Mouse (Mus musculus): ENCODE measurements around the gene Gatad2b. TPM values are rescaled to one million over a fixed set of nuclear protein-coding genes. Genes with fewer than 3 reads are reported as not detected.
"Not testable (repeated sequence)": the region's sequence is repeated elsewhere in the genome, so short reads cannot be mapped to it uniquely, and the experiment has no call there.

The Gatad2b gene
- polyA plus RNA-seq (2015; fragmentation: Nextera tagmentation; extraction: Ambion mirVana) = 3.2 and 3.9 TPM in 2 replicates

DNA sequence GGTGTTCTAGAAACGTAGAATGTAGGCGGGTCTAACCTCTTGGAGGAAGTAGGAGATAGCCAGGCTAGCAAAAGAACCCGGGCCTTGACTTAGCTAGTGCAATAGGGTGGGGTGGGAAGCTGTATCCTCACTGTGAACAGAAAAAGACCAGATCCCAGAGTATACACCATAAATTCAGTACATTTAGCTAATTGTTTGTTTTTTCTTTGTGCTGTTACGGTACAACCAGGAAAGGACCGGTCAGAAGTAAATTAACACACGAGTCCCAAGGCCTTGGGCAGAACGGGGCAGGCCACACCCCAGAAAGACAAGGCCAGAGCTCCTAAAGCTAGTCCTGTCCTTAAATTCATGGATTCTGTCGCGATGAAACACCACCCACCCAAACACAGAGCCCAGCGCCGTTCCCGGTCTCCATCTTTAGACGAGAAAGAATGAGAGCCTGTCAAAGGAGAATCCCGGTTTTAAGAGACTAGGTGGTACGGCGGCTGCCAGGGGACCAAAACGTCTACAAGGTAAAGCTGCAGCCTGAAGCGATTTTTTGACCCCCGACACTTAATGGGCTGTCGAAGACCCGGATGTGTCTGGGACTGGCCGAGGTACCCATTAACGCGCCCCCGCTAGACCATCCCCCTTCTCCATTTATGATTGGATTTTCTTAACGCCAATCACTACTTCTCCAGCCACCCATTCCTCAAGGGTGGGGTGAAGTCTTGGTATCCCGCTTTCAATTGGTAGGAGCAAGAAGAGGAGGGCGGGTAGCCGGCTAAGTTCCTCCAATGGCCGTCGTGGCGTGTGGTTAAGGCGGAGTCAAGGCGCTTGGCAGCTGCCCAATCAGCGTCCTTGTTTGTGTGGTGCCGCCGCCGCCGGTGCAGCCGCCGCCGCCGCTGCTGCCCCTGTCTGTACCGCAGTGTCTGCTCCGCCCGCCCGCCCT is at the start of gene Gatad2b:
Gatad2b (plus strand) TSS at position 834 of the 931 bp plus-strand sequence.
- ATAC-seq (ENCODE audit: low read depth) = peak; percentile 96

DNA sequence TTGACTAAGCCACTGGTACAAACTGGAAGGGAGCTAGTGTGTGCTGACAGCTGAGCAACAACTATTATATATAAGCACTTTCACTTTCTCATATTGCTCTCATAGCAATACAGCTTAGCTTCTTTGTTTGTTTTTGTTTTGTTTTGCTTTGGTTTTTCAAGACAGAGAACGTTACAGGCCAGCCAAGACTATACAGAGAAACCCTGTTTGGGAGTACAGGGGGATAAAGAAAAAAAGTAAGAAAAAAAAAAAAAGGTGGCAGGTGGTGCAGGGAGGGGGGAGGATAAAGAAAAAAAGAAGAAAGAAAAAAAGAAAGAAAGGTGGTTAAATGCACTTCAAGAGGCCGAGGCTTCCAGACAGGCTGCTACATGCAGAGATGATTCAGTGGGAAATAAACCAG is 47.6 kb upstream of the Gatad2b start:
- H3K4me3 ChIP-seq (ENCODE audit: low read depth, low read length) = no peak overlapping the region
- H3K27me3 ChIP-seq (ENCODE audit: control insufficient read depth, insufficient read depth, low read depth, low read length) = no peaks in the 10 kb centered on the region
- no peaks in the 10 kb centered on the region for H3K9me3 ChIP-seq (replicated peaks; ENCODE audit: control insufficient read depth, low read length)
- H3K4me1 ChIP-seq (ENCODE audit: control insufficient read depth, low read depth, low read length) = peaks cover 30% of the 10 kb centered on the region
- ATAC-seq (ENCODE audit: low read depth) = no peak
- no peak overlapping the region for H3K9ac ChIP-seq (ENCODE audit: low read depth, low read length)
- 64% methylated on average over 2 of the region's 2 CpGs for WGBS (ENCODE audit: insufficient replicate concordance)
- no peak overlapping the region for H3K4me2 ChIP-seq (ENCODE audit: low read depth, low read length)
- H3K27ac ChIP-seq (ENCODE audit: low read length) = no peak overlapping the region
- no peaks in the 10 kb centered on the region; the same call in 1 of the 2 replicates for H3K36me3 ChIP-seq (ENCODE audit: control insufficient read depth, insufficient read depth)

More for the DNA sequence above, at the start of gene Gatad2b:
- Histone ChIP-seq H3K4me2 (ENCODE audit: low read depth, low read length) (peak within 1 kb of the TSS; percentile 90), H3K4me1 (ENCODE audit: control insufficient read depth, low read depth, low read length) (peaks cover 27% of the 10 kb centered on the region), H3K36me3 (ENCODE audit: control insufficient read depth, insufficient read depth) (no peaks in the 10 kb centered on the region), H3K9ac (ENCODE audit: low read depth, low read length) (peak within 1 kb of the TSS; percentile 95), H3K27ac (ENCODE audit: low read length) (peak within 1 kb of the TSS; percentile 97), H3K9me3 (replicated peaks; ENCODE audit: control insufficient read depth, low read length) (no peaks in the 10 kb centered on the region), H3K27me3 (ENCODE audit: control insufficient read depth, insufficient read depth, low read depth, low read length) (no peaks in the 10 kb centered on the region), H3K4me3 (ENCODE audit: low read depth, low read length) (peak within 1 kb of the TSS; percentile 93)
- under 1% methylated on average over 44 of the region's 47 CpGs for WGBS (ENCODE audit: insufficient replicate concordance)

DNA sequence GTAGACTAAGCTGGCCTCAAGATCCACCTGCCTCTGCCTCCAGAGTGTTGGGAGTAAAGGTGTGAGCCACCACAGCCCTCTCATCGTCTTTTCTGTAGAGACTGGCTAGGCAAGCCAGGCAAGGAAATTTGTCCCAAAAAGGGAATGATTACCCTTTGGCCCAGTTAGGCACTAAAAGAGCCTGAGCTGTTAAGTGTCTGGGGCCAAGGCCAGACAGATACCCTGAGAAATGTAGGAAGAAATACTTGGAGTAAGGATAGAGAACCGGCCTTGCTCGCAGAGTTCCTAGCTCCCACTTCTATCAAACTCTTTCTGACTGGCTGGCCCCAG is 45.4 kb upstream of the Gatad2b start:
- no peaks in the 10 kb centered on the region; the same call in 1 of the 2 replicates for H3K36me3 ChIP-seq (ENCODE audit: control insufficient read depth, insufficient read depth)
- 6% methylated on average over 3 of the region's 3 CpGs for WGBS (ENCODE audit: insufficient replicate concordance)
- peak overlapping the region; percentile 85 for H3K4me2 ChIP-seq (ENCODE audit: low read depth, low read length)
- no peaks in the 10 kb centered on the region for H3K9me3 ChIP-seq (replicated peaks; ENCODE audit: control insufficient read depth, low read length)
- H3K27ac ChIP-seq (ENCODE audit: low read length) = peak overlapping the region; percentile 58
- H3K4me1 ChIP-seq (ENCODE audit: control insufficient read depth, low read depth, low read length) = peaks cover 23% of the 10 kb centered on the region
- peak overlapping the region; percentile 76 for H3K9ac ChIP-seq (ENCODE audit: low read depth, low read length)
- H3K4me3 ChIP-seq (ENCODE audit: low read depth, low read length) = peak overlapping the region; percentile 75
- H3K27me3 ChIP-seq (ENCODE audit: control insufficient read depth, insufficient read depth, low read depth, low read length) = no peaks in the 10 kb centered on the region
- ATAC-seq (ENCODE audit: low read depth) = no peak; the same call in 1 of the 2 replicates

DNA sequence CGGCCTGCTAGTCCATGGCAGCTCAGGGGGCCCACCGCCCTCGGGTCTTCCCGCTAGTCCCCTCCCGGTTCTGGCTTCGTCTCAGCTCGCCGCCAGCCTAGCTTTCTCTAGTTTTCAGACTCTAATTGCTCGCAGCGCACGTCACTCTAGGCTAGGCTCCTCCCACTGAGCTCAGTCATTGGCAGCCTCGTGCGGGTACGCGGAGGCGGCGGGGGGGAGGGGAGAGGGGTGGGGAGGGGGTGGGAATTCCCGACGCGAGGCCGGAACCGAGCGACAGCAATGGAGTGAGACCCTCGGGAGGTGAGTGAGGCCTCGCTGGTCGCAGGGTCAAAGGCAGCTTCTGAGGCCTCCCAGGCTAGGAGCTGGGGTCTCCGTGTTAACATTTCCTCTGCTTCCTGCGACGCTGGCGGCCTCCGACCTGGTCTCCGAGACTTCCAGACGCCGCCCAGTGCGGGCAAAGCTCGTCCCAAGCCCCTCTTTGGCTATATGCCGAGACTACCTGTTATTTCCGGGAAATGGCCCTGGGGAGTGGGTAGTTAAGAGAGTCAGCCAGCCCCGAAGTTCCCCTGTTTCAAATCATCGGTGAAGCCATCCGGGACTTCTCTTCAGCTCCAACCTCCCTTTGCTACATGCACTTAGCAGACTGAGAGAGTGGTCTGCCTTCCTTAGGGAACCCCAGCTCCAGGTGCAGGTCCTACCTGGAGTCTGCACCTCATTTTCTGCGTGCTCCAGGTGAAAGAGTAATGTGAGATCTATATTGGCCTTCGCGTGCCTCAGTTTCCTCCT is 44.8 kb upstream of the Gatad2b start, which contains the start of gene Slc39a1:
Slc39a1 (plus strand) TSS at position 213 of the 786 bp plus-strand sequence.
- Histone ChIP-seq H3K27ac (ENCODE audit: low read length) (peak within 1 kb of the TSS; percentile 75), H3K9ac (ENCODE audit: low read depth, low read length) (peak within 1 kb of the TSS; percentile 76), H3K9me3 (replicated peaks; ENCODE audit: control insufficient read depth, low read length) (no peaks in the 10 kb centered on the region), H3K36me3 (ENCODE audit: control insufficient read depth, insufficient read depth) (no peaks in the 10 kb centered on the region; the same call in 1 of the 2 replicates), H3K4me3 (ENCODE audit: low read depth, low read length) (peak within 1 kb of the TSS; percentile 75), H3K27me3 (ENCODE audit: control insufficient read depth, insufficient read depth, low read depth, low read length) (no peaks in the 10 kb centered on the region), H3K4me1 (ENCODE audit: control insufficient read depth, low read depth, low read length) (peaks cover 20% of the 10 kb centered on the region), H3K4me2 (ENCODE audit: low read depth, low read length) (peak within 1 kb of the TSS; percentile 85)
- WGBS (ENCODE audit: insufficient replicate concordance) = under 1% methylated on average over 42 of the region's 44 CpGs
- ATAC-seq (ENCODE audit: low read depth) = peak; percentile 95

DNA sequence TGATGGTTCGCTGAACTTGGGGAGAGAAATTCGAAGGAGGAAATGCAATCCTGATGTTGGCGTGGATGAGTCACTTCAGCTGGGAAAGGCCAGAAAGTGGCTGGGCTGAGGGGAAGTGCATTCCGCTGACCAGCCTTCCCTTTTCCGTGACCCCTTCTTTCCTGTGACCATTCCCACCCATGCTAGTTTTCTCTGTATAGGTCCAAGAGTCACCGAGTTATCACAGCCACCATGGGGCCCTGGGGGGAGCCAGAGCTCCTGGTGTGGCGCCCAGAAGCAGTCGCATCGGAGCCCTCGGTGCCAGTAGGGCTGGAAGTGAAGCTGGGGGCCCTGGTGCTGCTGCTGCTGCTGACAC is 44.3 kb upstream of the Gatad2b start:
- Histone ChIP-seq H3K4me3 (ENCODE audit: low read depth, low read length) (peak overlapping the region; percentile 75), H3K9ac (ENCODE audit: low read depth, low read length) (peak overlapping the region; percentile 76), H3K36me3 (ENCODE audit: control insufficient read depth, insufficient read depth) (no peaks in the 10 kb centered on the region; the same call in 1 of the 2 replicates), H3K27ac (ENCODE audit: low read length) (peak overlapping the region; percentile 75), H3K27me3 (ENCODE audit: control insufficient read depth, insufficient read depth, low read depth, low read length) (no peaks in the 10 kb centered on the region), H3K4me1 (ENCODE audit: control insufficient read depth, low read depth, low read length) (peaks cover 16% of the 10 kb centered on the region), H3K9me3 (replicated peaks; ENCODE audit: control insufficient read depth, low read length) (no peaks in the 10 kb centered on the region), H3K4me2 (ENCODE audit: low read depth, low read length) (peak overlapping the region; percentile 85)
- ATAC-seq (ENCODE audit: low read depth) = peak; percentile 25; the same call in 1 of the 2 replicates
- WGBS (ENCODE audit: insufficient replicate concordance) = 2% methylated on average over 10 of the region's 10 CpGs

DNA sequence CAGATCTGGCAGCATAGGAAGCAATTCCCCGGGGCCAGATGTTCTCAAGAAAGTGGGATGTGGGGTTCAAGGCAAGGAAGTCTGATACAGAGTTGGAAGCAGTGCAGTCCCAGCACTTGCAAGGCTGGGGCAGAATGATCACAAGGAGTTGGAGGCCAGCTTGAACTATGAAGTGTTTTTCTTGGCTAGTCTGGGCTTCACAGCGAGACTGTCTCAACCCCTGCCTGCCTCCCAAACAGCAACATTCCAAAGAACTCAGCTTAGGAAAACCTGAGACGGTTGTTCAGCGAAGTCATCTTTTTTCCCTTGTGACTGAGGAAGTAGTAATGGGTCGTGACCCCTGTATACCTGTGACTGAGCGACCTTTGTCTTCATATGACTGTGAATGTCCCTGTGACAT is 42.2 kb upstream of the Gatad2b start:
- Histone ChIP-seq H3K4me1 (ENCODE audit: control insufficient read depth, low read depth, low read length) (peaks cover 23% of the 10 kb centered on the region), H3K4me3 (ENCODE audit: low read depth, low read length) (no peak overlapping the region), H3K9me3 (replicated peaks; ENCODE audit: control insufficient read depth, low read length) (no peaks in the 10 kb centered on the region), H3K36me3 (ENCODE audit: control insufficient read depth, insufficient read depth) (no peaks in the 10 kb centered on the region; the same call in 1 of the 2 replicates), H3K4me2 (ENCODE audit: low read depth, low read length) (no peak overlapping the region), H3K27me3 (ENCODE audit: control insufficient read depth, insufficient read depth, low read depth, low read length) (no peaks in the 10 kb centered on the region), H3K27ac (ENCODE audit: low read length) (no peak overlapping the region), H3K9ac (ENCODE audit: low read depth, low read length) (no peak overlapping the region)
- WGBS (ENCODE audit: insufficient replicate concordance) = 77% methylated on average over 6 of the region's 6 CpGs
- ATAC-seq (ENCODE audit: low read depth) = no peak

DNA sequence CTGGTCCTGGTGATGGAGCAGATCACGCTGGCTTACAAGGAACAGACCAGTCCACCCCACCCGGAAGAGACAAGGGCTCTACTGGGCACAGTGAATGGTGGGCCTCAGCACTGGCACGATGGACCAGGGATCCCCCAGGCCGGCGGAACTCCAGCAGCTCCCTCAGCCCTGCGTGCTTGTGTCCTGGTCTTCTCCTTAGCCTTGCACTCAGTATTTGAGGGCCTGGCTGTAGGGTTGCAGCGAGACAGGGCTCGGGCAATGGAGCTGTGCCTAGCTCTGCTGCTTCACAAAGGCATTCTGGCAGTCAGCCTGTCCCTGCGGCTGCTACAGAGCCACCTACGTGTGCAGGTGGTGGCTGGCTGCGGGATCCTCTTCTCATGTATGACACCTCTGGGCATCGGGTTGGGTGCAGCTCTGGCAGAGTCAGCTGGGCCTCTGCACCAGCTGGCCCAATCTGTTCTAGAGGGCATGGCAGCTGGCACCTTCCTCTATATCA is 41.2 kb upstream of the Gatad2b start:
- not testable (repeated sequence) for ATAC-seq (ENCODE audit: low read depth); H3K4me3 ChIP-seq (ENCODE audit: low read depth, low read length); H3K27ac ChIP-seq (ENCODE audit: low read length); H3K9me3 ChIP-seq (replicated peaks; ENCODE audit: control insufficient read depth, low read length); H3K4me2 ChIP-seq (ENCODE audit: low read depth, low read length); H3K27me3 ChIP-seq (ENCODE audit: control insufficient read depth, insufficient read depth, low read depth, low read length); H3K36me3 ChIP-seq (ENCODE audit: control insufficient read depth, insufficient read depth); H3K9ac ChIP-seq (ENCODE audit: low read depth, low read length)
- WGBS (ENCODE audit: insufficient replicate concordance) = 86% methylated on average over 8 of the region's 12 CpGs
- peaks cover 23% of the 10 kb centered on the region for H3K4me1 ChIP-seq (ENCODE audit: control insufficient read depth, low read depth, low read length)

DNA sequence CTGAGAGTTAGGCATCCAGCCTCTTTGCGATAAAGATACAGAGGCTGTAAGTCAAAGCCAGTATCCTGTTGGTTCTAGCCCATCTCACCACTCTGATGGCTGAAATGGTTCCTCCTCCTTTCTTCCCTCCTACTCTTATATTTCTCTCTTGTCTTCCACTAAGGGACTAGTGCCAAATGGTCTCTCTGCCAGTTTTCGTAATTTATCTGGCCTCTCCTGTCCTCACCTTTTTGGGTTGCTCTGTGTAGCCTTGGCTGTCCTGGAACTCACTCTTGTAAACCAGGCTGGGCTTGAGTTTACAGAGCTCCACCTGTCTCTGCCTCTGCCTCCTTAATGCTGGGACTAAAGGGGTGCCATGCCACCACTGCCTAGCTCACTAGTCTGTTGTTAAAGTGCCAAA is 40.3 kb upstream of the Gatad2b start:
- whole genome bisulfite sequencing (ENCODE audit: insufficient replicate concordance) = 69% methylated on average over 2 of the region's 2 CpGs
- H3K36me3 ChIP-seq (ENCODE audit: control insufficient read depth, insufficient read depth); H3K9me3 ChIP-seq (replicated peaks; ENCODE audit: control insufficient read depth, low read length); H3K4me3 ChIP-seq (ENCODE audit: low read depth, low read length); ATAC-seq (ENCODE audit: low read depth); H3K4me2 ChIP-seq (ENCODE audit: low read depth, low read length); H3K27ac ChIP-seq (ENCODE audit: low read length); H3K27me3 ChIP-seq (ENCODE audit: control insufficient read depth, insufficient read depth, low read depth, low read length); H3K9ac ChIP-seq (ENCODE audit: low read depth, low read length): not testable (repeated sequence)
- peaks cover 20% of the 10 kb centered on the region for H3K4me1 ChIP-seq (ENCODE audit: control insufficient read depth, low read depth, low read length)

Data from liver, embryonic 16.5 days (tissue).